Mouse (Mus musculus) lung, postnatal 10 days (tissue): Measurements from ENCODE around the gene Gm11034.

Experiments used
- DNase-seq: peaks from one replicate; pipeline ENCODE4 v3.0.0; 2021

The Gm11034 gene

GRCm38 (mm10) chr8:72210710-72211109, 2.7 kb downstream of the Gm11034 start:
- no peak for DNase-seq

GRCm38 (mm10) chr8:72210222-72210621, 3.2 kb downstream of the Gm11034 start:
- DNase-seq = no peak

- DNase-seq = no peak
Measured at GRCm38 (mm10) chr8:72208582-72208981, 4.9 kb downstream of the Gm11034 start.

DNA sequence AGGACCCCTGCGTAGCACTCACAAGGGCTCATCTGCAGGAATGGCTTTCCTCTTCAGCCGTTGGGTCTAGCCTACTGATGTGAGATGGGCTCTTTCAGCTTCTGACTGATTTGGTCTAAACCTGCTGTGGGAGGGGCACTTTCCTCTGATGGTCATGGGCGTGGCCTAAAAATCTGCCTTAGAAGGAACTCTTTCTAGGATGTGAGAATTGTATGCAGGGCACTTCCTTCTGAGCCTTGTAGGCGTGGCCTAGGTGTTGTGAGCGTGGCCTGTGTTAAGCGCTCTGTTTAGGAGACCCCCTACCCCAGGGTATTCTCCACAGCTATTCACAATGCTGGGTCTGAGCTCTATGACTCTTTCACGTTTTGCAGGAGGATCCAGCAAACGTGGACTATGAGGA, 15.4 kb downstream of the Gm11034 start:
- no peak for DNase-seq

DNA sequence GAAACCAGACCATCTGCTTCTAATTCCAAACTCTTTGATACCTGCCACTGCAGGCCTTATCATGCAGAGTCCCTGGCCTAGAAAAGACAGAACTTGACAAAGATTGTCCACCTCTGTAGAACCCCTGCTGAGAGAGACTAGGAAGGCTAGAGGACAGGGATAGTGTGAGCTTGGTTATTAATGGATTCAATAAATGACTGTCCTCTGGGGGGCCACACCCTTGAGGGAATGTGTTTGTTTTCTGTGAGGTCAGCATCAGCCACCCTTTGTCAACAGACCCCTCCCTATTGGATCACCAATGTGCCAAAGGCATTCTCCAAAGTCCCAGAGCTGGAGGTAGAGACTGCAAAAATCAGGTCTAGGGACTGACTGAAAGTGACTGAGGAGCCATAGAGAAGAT, 21.4 kb downstream of the Gm11034 start:
- DNase-seq = no peak

GRCm38 (mm10) chr8:72190215-72190539, 23.3 kb downstream of the Gm11034 start:
- DNase-seq = no peak

DNA sequence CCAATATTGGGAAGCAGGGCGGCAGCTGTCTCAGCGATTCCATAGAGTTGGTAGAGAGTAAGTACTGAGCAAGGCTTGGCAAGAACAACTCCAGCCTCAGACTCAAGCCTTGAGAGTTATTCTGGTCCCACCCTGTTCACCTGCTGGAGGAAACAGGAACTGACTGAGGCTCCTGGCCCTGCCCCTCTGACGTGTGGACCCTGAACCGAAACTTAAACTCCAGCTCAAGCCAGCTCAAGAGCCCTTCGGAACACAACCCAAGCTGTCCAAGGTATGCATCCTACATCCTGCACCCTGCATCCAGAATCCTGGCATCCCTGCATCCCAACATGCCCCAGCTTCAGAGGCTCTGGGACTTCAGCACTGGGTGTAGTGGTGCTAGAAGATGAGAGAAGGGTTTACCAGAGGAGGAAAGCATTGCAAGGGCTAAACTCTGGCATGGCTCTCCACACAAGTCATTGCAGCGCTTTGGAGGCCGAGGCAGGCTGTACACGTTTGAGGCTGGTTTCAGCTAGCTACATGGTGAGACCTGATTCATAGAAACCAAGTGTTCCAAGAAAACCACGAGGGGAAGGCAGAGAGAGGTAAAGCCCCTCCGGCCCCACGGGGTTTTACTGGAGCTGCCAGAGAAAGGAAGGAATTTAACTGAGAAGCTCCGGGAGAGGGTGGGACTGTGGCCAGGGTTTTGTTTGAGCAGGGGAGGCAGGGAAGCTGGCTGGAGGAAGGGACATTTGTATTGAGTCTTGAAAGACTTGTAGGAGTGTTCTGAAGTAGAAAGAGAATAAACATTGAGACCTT, 23.8 kb downstream of the Gm11034 start, which contains the start of gene Hsh2d:
Hsh2d (plus strand) TSS at position 222 of the 798 bp plus-strand sequence.
- peak; percentile 64 for DNase-seq

- DNase-seq = no peak
Measured at GRCm38 (mm10) chr8:72187793-72188331, 25.6 kb downstream of the Gm11034 start.

DNA sequence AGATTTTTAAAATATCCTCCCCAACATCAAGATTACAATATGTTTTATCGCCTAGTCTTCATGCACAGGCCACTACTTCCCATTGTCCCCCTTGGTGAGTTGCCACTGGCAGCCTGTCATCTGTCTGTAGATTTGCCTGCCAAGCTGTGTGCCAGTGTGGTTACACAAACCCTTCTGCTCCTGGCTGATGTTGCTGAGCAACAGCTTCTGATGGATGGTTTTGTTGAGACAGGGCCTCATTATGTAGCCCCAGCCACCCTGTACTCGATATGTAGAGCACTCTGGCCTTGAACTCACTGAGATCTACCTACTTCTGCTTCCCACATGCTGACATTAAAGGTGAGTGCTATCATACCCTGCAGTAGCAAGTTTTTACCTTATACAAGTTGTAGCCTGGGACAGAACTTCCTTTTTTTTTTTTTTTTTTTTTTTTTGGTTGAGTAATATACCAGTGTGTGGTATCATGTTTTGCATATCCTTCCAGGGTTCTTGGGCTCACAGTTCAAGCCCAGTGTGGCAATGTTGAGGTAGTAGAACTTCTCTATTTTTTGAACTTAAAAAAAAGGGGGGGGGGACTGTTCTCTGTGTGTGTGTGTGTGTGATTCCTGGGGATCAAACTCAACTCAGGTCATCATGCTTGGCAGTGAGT, 29.8 kb downstream of the Gm11034 start:
- DNase-seq = no peak

DNA sequence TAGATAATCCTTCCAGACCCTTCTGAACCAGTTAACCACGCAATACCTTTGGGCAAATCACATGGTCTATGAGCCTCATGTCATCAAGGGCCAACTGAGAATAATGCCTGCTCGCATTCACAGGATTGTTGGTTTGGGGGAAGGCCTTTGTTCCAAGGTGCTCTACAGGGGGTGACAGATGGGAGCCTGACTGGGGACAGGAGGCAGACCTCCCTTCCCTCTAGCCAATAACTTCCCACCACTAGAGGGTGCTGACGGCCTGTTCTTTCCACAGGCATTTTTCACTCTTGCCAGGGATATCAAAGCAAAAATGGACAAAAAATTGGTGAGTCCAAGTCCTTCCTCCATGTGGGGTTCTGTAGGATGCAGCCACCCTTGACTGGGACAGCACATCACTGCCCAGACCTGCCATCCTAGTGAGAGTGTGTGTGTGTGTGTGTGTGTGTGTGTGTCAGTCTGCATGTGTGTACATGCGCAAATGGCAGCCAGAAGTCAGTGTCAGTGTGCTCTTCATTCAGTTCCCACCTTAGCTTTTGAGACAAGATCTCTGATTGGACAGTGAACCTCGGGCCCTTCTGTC, 36.0 kb downstream of the Gm11034 start:
- DNase-seq = peak; percentile 88

GRCm38 (mm10) chr8:72169681-72170249, 43.7 kb downstream of the Gm11034 start:
- no peak for DNase-seq

GRCm38 (mm10) chr8:72169098-72169668, 44.3 kb downstream of the Gm11034 start:
- no peak for DNase-seq
